Mouse (Mus musculus) embryonic facial prominence, embryonic 12.5 days (tissue): ENCODE measurements around the gene Dll4. TPM values are rescaled to one million over a fixed set of nuclear protein-coding genes. Genes with fewer than 3 reads are reported as not detected.

Source experiments
- ATAC-seq: fragments of 200-750 bp; cut with Nextera tagmentation; 2 replicates; pipeline ENCODE4 v1.8.0; 2017; ENCODE audit not compliant: insufficient number of reproducible peaks, insufficient read depth, low FRiP score, low TSS enrichment
- H3K27ac ChIP-seq: fragments of 300-500 bp; sonication (generic); 2 replicates; pipeline ENCODE4 v1.5.1; 2016; ENCODE audit warnings: mild to moderate bottlenecking
- H3K27me3 ChIP-seq: fragments of 300-500 bp; sonication (generic); 2 replicates; pipeline ENCODE4 v1.6.1; 2016; ENCODE audit warnings: mild to moderate bottlenecking, moderate library complexity
- H3K36me3 ChIP-seq: fragments of 300-500 bp; sonication (generic); 2 replicates; pipeline ENCODE4 v1.6.1; 2016; ENCODE audit warnings: mild to moderate bottlenecking
- H3K4me1 ChIP-seq: fragments of 300-500 bp; sonication (generic); 2 replicates; pipeline ENCODE4 v1.6.1; 2016
- H3K4me2 ChIP-seq: fragments of 300-500 bp; sonication (generic); replicated peaks from 2 replicates; pipeline ENCODE4 v1.6.1; 2016; ENCODE audit warnings: mild to moderate bottlenecking, moderate library complexity
- H3K4me3 ChIP-seq: fragments of 300-500 bp; sonication (generic); 2 replicates; pipeline ENCODE4 v1.5.1; 2016; ENCODE audit warnings: mild to moderate bottlenecking
- H3K9ac ChIP-seq: fragments of 300-500 bp; sonication (generic); 2 replicates; pipeline ENCODE4 v1.6.1; 2016; ENCODE audit warnings: mild to moderate bottlenecking, moderate library complexity
- H3K9me3 ChIP-seq: fragments of 300-500 bp; sonication (generic); 2 replicates; pipeline ENCODE4 v1.6.1; 2016; ENCODE audit warnings: mild to moderate bottlenecking, moderate library complexity
- WGBS: fragments of 180-500 bp; shearing (Covaris S2); methylation state at CpG from one replicate; pipeline ENCODE4 v1.1.7; 2016; 5-methylcytosine and 5-hydroxymethylcytosine counted together
- polyA plus RNA-seq: library from polyadenylated mRNA; unstranded; fragments of >200 nt; fragmentation: Nextera tagmentation; extraction: Ambion mirVana; gene quantifications from 2 replicates; pipeline ENCODE4 v1.2.1, GENCODE M21; 2016

Dll4 gene
- polyA plus RNA-seq, 1 experiment from 2014 or later, result 5.1 TPM

DNA sequence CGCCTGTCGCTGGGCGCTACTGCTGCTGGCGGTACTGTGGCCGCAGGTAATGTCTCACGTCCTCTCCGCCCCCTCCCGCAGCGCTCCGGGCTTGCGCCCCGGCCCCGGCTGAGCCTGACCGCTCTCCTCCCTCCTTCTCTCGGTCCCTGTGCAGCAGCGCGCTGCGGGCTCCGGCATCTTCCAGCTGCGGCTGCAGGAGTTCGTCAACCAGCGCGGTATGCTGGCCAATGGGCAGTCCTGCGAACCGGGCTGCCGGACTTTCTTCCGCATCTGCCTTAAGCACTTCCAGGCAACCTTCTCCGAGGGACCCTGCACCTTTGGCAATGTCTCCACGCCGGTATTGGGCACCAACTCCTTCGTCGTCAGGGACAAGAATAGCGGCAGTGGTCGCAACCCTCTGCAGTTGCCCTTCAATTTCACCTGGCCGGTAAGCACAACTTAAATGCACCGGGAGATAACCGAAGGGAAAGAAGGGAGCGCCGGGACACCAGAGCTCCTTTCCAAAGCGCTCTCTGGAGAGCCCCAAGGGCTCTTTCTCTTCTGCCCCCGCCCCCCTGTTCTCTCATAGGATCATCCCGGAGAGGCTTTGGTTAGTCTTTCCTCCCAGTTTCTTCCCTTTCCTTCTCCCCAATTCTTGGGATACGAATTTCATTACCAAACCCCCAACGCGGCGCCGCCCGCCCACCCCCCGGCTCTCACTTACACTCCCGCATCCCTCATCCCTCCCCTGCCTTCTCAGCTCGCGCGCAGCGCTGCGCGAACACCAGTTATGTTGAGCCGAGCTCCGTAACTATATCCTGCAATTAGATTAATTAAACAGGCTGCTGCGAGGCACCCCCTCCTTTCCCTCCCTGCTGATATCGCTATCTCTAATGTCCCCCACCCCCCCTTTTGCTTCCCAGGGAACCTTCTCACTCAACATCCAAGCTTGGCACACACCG, 847 bp downstream of the Dll4 start:
- peaks cover 51% of the 10 kb centered on the region for H3K4me1 ChIP-seq
- H3K9me3 ChIP-seq, result no peaks in the 10 kb centered on the region
- H3K36me3 ChIP-seq, result no peaks in the 10 kb centered on the region
- H3K9ac ChIP-seq, result peak overlapping the region; percentile 54
- WGBS, result under 1% methylated on average over 58 of the region's 61 CpGs
- peak overlapping the region; percentile 83 for H3K4me2 ChIP-seq
- 0 out of 2 replicates have a peak overlapping the region, but pooled peaks have one; percentile 4 for H3K27ac ChIP-seq
- ATAC-seq, result no peak
- peaks cover 98% of the 10 kb centered on the region for H3K27me3 ChIP-seq
- H3K4me3 ChIP-seq, result peak overlapping the region; percentile 44

DNA sequence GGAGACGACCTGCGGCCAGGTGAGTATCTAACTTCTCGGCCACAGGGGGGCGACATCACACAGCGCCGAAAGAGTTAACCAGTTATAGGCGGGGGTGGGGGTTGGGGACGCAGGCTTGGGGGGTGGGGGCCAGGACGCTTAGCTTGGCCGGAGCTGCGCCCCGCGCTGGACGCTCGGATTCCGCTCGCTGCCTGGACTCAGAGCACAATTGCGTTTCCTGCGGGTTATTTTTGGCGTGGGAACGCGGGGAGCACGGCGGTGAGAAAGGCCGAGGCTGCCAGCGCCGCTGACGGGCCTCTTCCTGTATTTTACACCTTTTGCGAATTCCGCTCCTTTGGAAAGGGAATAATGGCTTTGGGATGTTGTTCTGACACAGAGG, 1.5 kb downstream of the Dll4 start:
- peak overlapping the region; percentile 54; the same call in 1 of the 2 replicates for H3K9ac ChIP-seq

DNA sequence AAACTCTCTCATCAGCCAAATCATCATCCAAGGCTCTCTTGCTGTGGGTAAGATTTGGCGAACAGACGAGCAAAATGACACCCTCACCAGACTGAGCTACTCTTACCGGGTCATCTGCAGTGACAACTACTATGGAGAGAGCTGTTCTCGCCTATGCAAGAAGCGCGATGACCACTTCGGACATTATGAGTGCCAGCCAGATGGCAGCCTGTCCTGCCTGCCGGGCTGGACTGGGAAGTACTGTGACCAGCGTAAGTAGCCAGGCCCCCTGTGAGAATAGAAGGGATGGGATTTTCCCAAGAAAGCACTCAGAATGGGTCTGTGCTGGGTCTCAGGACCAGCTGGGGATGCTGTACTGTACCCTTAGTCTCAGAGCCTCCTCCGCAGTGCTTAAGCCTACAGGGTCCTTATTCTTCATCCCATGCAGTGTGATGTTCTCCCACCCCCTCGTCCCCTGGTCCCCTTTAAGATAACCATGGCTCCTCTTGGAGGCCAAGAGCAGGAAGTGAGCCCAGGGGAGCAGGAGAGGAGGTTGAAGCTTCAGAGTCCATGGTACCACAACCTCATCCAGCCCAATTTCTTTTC, 2.5 kb downstream of the Dll4 start:
- 13% methylated on average over 11 of the region's 11 CpGs for WGBS
- peaks cover 91% of the 10 kb centered on the region for H3K27me3 ChIP-seq
- H3K4me1 ChIP-seq, result peaks cover 36% of the 10 kb centered on the region
- no peaks in the 10 kb centered on the region for H3K36me3 ChIP-seq
- H3K4me2 ChIP-seq, result 0 out of 2 replicates have a peak overlapping the region, but pooled peaks have one; percentile 3
- 0 out of 2 replicates have a peak overlapping the region, but pooled peaks have one; percentile 6 for H3K27ac ChIP-seq
- H3K9me3 ChIP-seq, result no peaks in the 10 kb centered on the region
- no peak overlapping the region for H3K9ac ChIP-seq
- peak overlapping the region; percentile 44 for H3K4me3 ChIP-seq
- ATAC-seq, result no peak

More for the DNA sequence above, 1.5 kb downstream of the Dll4 start:
- Histone ChIP-seq H3K27me3 (peaks cover 98% of the 10 kb centered on the region), H3K9me3 (no peaks in the 10 kb centered on the region), H3K27ac (no peak overlapping the region), H3K36me3 (no peaks in the 10 kb centered on the region), H3K4me2 (peak overlapping the region; percentile 83), H3K4me3 (peak overlapping the region; percentile 44), H3K4me1 (peaks cover 45% of the 10 kb centered on the region)
- ATAC-seq, result no peak
- under 1% methylated on average over 30 of the region's 30 CpGs for WGBS

DNA sequence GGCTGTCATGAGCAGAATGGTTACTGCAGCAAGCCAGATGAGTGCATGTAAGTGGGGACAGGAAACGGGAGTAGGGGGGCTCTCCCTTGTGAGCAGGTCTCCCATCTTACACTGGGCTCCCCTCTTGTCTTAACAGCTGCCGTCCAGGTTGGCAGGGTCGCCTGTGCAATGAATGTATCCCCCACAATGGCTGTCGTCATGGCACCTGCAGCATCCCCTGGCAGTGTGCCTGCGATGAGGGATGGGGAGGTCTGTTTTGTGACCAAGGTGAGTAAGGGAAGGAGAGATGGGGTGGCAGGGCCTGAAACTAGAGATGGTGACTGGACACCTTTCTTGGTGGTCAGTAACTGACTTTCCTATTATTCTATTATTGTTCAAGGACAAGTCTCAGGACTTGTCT, 3.0 kb downstream of the Dll4 start:
- Histone ChIP-seq H3K27me3 (peaks cover 86% of the 10 kb centered on the region), H3K36me3 (no peaks in the 10 kb centered on the region), H3K27ac (no peak overlapping the region), H3K4me3 (peak overlapping the region; percentile 44), H3K4me1 (peaks cover 35% of the 10 kb centered on the region), H3K9me3 (no peaks in the 10 kb centered on the region), H3K4me2 (0 out of 2 replicates have a peak overlapping the region, but pooled peaks have one; percentile 3), H3K9ac (no peak overlapping the region; the same call in 1 of the 2 replicates)
- 31% methylated on average over 5 of the region's 5 CpGs for WGBS
- no peak for ATAC-seq

DNA sequence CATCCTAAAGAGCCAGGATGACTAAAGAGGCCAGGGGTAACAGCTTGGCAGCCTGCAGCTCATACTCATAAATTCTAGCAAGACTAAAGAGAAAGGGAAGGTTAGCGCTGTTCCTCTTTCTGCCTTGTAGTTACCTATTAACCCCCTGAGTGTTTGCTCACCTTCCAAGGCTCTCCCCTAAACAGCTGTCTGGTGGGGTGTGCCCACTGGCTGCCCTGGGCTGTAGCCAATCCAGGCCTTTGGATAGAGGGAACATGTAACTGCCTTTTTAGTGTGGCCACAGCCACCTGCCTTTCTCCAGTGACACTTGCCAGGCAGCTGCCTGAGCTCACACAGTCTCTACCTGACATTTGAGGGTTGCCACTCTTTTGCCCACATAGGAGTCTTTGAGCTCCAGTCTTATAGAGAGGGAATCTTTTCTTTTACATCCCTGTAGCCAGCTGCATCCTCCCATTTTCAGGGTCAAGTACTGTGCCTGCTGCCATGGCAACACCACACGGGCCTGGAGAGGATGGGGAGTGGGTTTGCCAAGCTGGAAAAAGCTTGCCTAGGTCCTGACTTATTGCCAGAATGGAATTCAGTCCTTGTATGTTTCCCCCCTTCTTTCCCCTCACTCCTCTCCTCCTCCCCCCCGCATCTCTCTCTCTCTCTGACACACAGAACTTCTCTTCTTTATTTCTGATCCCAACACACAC, 3.7 kb downstream of the Dll4 start:
- peaks cover 30% of the 10 kb centered on the region for H3K4me1 ChIP-seq
- H3K27me3 ChIP-seq, result peaks cover 79% of the 10 kb centered on the region
- 59% methylated on average over 3 of the region's 3 CpGs for WGBS
- no peaks in the 10 kb centered on the region for H3K36me3 ChIP-seq
- no peaks in the 10 kb centered on the region for H3K9me3 ChIP-seq
- ATAC-seq, result no peak
- H3K4me2 ChIP-seq, result no peak overlapping the region
- H3K4me3 ChIP-seq, result no peak overlapping the region
- no peak overlapping the region for H3K27ac ChIP-seq
- H3K9ac ChIP-seq, result no peak overlapping the region

DNA sequence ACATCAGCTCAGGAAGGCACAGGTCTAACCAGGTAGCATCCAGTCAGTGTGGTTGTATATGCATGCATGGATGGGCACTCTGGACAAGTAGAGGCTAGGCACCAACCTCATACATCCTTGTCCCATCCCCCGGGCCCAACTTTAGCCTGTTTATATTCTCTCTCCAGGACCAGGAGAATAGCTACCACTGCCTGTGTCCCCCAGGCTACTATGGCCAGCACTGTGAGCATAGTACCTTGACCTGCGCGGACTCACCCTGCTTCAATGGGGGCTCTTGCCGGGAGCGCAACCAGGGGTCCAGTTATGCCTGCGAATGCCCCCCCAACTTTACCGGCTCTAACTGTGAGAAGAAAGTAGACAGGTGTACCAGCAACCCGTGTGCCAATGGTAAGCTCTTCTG, 5.2 kb downstream of the Dll4 start:
- 89% methylated on average over 8 of the region's 8 CpGs for WGBS
- Histone ChIP-seq H3K9me3 (no peaks in the 10 kb centered on the region), H3K27ac (no peak overlapping the region), H3K4me2 (no peak overlapping the region), H3K9ac (no peak overlapping the region), H3K27me3 (peaks cover 64% of the 10 kb centered on the region), H3K36me3 (no peaks in the 10 kb centered on the region), H3K4me3 (no peak overlapping the region), H3K4me1 (peaks cover 15% of the 10 kb centered on the region)
- ATAC-seq, result no peak

DNA sequence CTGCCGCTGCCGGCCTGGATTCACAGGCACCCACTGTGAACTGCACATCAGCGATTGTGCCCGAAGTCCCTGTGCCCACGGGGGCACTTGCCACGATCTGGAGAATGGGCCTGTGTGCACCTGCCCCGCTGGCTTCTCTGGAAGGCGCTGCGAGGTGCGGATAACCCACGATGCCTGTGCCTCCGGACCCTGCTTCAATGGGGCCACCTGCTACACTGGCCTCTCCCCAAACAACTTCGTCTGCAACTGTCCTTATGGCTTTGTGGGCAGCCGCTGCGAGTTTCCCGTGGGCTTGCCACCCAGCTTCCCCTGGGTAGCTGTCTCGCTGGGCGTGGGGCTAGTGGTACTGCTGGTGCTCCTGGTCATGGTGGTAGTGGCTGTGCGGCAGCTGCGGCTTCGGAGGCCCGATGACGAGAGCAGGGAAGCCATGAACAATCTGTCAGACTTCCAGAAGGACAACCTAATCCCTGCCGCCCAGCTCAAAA, 6.6 kb downstream of the Dll4 start:
- H3K9me3 ChIP-seq, result no peaks in the 10 kb centered on the region
- H3K27me3 ChIP-seq, result peaks cover 52% of the 10 kb centered on the region
- H3K36me3 ChIP-seq, result no peaks in the 10 kb centered on the region
- no peak overlapping the region for H3K9ac ChIP-seq
- ATAC-seq, result no peak
- H3K4me3 ChIP-seq, result no peak overlapping the region
- no peak overlapping the region for H3K4me2 ChIP-seq
- 78% methylated on average over 24 of the region's 24 CpGs for WGBS
- no peak overlapping the region for H3K27ac ChIP-seq
- H3K4me1 ChIP-seq, result 0 out of 2 replicates have a peak, but pooled peaks cover under 1% of the 10 kb centered on the region

DNA sequence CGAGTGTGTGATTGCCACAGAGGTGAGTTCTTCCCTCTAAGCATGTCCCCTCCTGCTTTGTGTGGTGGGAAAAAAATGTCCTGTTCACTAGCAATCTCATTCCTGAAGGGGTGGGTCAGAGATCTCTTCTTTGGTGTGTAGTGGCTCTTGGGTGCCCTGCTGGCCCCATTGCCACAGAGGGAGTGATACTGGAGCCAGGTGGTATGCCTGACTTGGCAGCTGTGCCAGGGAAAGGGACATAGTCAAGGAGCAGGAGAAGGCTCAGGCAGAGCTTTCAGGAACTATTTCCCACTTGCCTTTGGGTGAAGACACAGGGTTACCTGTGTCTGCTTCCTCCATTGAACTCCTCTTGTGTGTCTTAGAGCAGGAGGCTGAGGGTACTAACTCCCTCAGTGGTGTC, 8.6 kb downstream of the Dll4 start:
- no peak overlapping the region for H3K4me2 ChIP-seq
- H3K9me3 ChIP-seq, result no peaks in the 10 kb centered on the region
- H3K4me1 ChIP-seq, result peaks cover 4% of the 10 kb centered on the region; the same call in 1 of the 2 replicates
- ATAC-seq, result no peak
- no peak overlapping the region for H3K27ac ChIP-seq
- H3K27me3 ChIP-seq, result peaks cover 34% of the 10 kb centered on the region
- WGBS, result 46% methylated on average over 1 of the region's 1 CpGs
- H3K4me3 ChIP-seq, result no peak overlapping the region
- no peaks in the 10 kb centered on the region for H3K36me3 ChIP-seq
- no peak overlapping the region for H3K9ac ChIP-seq

DNA sequence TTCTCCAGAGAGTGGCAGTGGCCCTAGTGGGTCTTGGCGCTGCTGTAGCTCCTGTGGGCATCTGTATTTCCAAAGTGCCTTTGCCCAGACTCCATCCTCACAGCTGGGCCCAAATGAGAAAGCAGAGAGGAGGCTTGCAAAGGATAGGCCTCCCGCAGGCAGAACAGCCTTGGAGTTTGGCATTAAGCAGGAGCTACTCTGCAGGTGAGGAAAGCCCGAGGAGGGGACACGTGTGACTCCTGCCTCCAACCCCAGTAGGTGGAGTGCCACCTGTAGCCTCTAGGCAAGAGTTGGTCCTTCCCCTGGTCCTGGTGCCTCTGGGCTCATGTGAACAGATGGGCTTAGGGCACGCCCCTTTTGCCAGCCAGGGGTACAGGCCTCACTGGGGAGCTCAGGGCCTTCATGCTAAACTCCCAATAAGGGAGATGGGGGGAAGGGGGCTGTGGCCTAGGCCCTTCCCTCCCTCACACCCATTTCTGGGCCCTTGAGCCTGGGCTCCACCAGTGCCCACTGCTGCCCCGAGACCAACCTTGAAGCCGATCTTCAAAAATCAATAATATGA, 9.5 kb downstream of the Dll4 start:
- Histone ChIP-seq H3K4me1 (peaks cover 4% of the 10 kb centered on the region; the same call in 1 of the 2 replicates), H3K4me3 (no peak overlapping the region), H3K36me3 (no peaks in the 10 kb centered on the region), H3K27me3 (peaks cover 25% of the 10 kb centered on the region), H3K27ac (no peak overlapping the region), H3K9ac (no peak overlapping the region; the same call in 1 of the 2 replicates), H3K9me3 (no peaks in the 10 kb centered on the region), H3K4me2 (no peak overlapping the region)
- no peak for ATAC-seq
- 63% methylated on average over 7 of the region's 7 CpGs for WGBS

DNA sequence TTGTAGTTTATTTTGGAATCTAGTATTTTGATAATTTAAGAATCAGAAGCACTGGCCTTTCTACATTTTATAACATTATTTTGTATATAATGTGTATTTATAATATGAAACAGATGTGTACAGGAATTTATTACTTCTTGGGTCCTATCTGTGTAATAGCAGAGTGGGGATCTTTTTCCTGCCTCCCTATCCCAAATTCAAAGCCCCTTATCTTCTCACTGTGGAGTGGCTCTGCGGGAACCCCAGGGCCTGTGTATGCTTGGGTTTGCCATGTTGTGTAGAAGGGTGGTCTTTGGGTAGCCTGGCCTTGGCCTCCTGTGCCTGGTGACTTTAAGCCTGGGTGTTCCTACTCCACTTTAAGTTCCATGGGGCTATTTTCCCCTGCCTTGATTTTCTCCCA, 10.0 kb downstream of the Dll4 start:
- peaks cover 21% of the 10 kb centered on the region for H3K27me3 ChIP-seq
- ATAC-seq, result no peak
- no peaks in the 10 kb centered on the region for H3K36me3 ChIP-seq
- peaks cover 4% of the 10 kb centered on the region; the same call in 1 of the 2 replicates for H3K4me1 ChIP-seq
- WGBS, result 80% methylated on average over 1 of the region's 1 CpGs
- H3K9me3 ChIP-seq, result no peaks in the 10 kb centered on the region
- no peak overlapping the region for H3K4me3 ChIP-seq
- no peak overlapping the region for H3K9ac ChIP-seq
- H3K4me2 ChIP-seq, result no peak overlapping the region
- H3K27ac ChIP-seq, result no peak overlapping the region

DNA sequence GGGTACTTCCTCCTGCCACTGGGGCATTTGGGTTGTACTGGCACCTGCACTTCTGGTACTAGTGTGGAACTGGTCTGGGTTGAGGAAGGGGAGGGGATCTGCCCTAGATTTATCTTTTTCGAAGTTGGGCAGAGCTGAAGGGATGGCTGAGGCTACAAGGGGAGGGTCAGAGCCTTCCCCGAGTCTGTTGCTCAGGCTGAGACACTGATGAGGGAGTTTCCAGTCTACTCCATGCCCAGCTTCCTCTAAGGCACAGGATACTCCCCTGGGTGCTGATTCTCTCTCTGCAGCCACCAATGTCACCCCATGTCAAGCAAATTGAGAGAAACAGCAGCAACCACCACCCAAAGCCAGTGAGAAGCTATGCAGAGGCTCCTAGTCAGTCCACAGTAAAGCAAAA, 10.4 kb downstream of the Dll4 start:
- peaks cover 16% of the 10 kb centered on the region for H3K27me3 ChIP-seq
- ATAC-seq, result no peak

More for the DNA sequence above, 10.4 kb downstream of the Dll4 start:
- Histone ChIP-seq H3K4me1 (peaks cover 4% of the 10 kb centered on the region; the same call in 1 of the 2 replicates), H3K36me3 (no peaks in the 10 kb centered on the region), H3K4me2 (no peak overlapping the region), H3K27ac (no peak overlapping the region), H3K9me3 (no peaks in the 10 kb centered on the region), H3K9ac (no peak overlapping the region), H3K4me3 (no peak overlapping the region)
- WGBS, result 66% methylated on average over 2 of the region's 2 CpGs
